Mouse (Mus musculus) cerebellum, adult 2 months (tissue): ENCODE measurements around the gene Iqcm.

Experiments used
- CTCF ChIP-seq: fragments of 200-500 bp; IDR thresholded peaks from 2 replicates; pipeline ENCODE4 v1.5.1; 2011; ENCODE audit warnings: low read depth, mild to moderate bottlenecking, control low read depth, low read length, moderate library complexity, borderline replicate concordance; ENCODE audit not compliant: insufficient read depth
- POLR2A ChIP-seq: fragments of 200-500 bp; IDR thresholded peaks from 2 replicates; pipeline ENCODE4 v1.6.1; 2011; ENCODE audit warnings: low read length, control low read depth, borderline replicate concordance; ENCODE audit not compliant: insufficient read depth

DNA sequence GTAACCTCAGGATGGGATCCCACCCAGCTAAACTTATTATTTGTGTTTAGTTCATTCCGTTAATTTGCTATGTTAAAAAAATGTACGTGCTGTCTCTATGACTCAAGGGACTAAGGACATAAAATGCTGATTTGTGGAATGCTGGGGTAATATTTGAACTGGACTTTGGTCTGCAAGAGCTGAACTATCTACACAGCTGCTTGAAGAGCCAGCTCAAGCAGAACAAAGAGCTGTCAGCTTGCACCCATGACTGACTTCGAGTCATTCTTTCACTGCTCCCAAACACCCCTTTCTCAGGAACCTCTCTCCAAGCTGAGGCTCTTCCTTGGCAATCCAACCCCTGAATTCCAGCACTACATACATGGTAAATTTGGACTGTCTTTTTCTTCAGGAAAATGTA lies 65.3 kb downstream of the Iqcm start:
- TF ChIP-seq CTCF, result no peak
- no peak for TF ChIP-seq POLR2A
